Mouse (Mus musculus) left cerebral cortex, postnatal 14 days (tissue): ENCODE results near the gene Slc2a2. TPM values are rescaled to one million over a fixed set of nuclear protein-coding genes. Genes with fewer than 3 reads are reported as not detected.
A peak's percentile ranks its signal among the peaks of the same experiment; 100 is the strongest.
"Not testable (repeated sequence)": the region's sequence is repeated elsewhere in the genome, so short reads cannot be mapped to it uniquely, and the experiment has no call there.

Source experiments
- DNase-seq, 2 experiments: peaks; one replicate each; pipeline ENCODE4 v3.0.0; 2021 to 2022; ENCODE audit warnings: low spot score in 2 of 2, mixed read lengths in 1 of 2
- intact Hi-C: fragments of 180-260 bp; cut with DNase I; formaldehyde crosslinking; loops from one replicate; pipeline ENCODE4 v1.15.1; 2025
- total RNA-seq, 2 experiments: library from RNA; stranded (reverse); gene quantifications; 2 replicates each; pipeline ENCODE4 v1.2.3; 2021

The Slc2a2 gene
- total RNA-seq, 2 experiments from 2014 or later: not detected

- intact Hi-C loops: no loop called here
- no peak for DNase-seq
Measured at GRCm38 (mm10) chr3:28723534-28723933, 25.8 kb downstream of the Slc2a2 start.

GRCm38 (mm10) chr3:28725203-28725602 lies 27.5 kb downstream of the Slc2a2 start:
- DNase-seq: no peak
- intact Hi-C loops: no loop called here

GRCm38 (mm10) chr3:28726356-28726755 lies 28.7 kb downstream of the Slc2a2 start:
- intact Hi-C loops: no loop called here
- no peak for DNase-seq

GRCm38 (mm10) chr3:28734712-28735111 lies 37.0 kb downstream of the Slc2a2 start:
- no peak for DNase-seq
- intact Hi-C loops: no loop called here

- no peak for DNase-seq
- intact Hi-C loops: no loop called here
Measured at GRCm38 (mm10) chr3:28736981-28737380, 39.3 kb downstream of the Slc2a2 start.

- intact Hi-C loops: loop anchor here (10.0 kb wide), 2 partner anchors 176 to 756 kb away; no protein-coding TSS in a partner anchor
- no peak for DNase-seq
Measured at GRCm38 (mm10) chr3:28740353-28740752, 42.6 kb downstream of the Slc2a2 start.

- DNase-seq: no peak
- intact Hi-C loops: loop anchor here (10.0 kb wide), 2 partner anchors 178 to 758 kb away; no protein-coding TSS in a partner anchor
Measured at GRCm38 (mm10) chr3:28743251-28743650, 45.5 kb downstream of the Slc2a2 start.

- intact Hi-C loops: loop anchor here (5.0 to 10.0 kb wide), 3 partner anchors 181 to 761 kb away; no protein-coding TSS in a partner anchor
- DNase-seq: peak; percentile 89 to 90
Measured at GRCm38 (mm10) chr3:28745835-28746483, 48.3 kb downstream of the Slc2a2 start.

- intact Hi-C loops: loop anchor here (5.0 to 10.0 kb wide), 3 partner anchors 183 to 763 kb away; no protein-coding TSS in a partner anchor
- DNase-seq: no peak
Measured at GRCm38 (mm10) chr3:28748151-28748550, 50.4 kb downstream of the Slc2a2 start.

GRCm38 (mm10) chr3:28748956-28749355 lies 51.3 kb downstream of the Slc2a2 start:
- intact Hi-C loops: loop anchor here (5.0 to 10.0 kb wide), 3 partner anchors 184 to 764 kb away; no protein-coding TSS in a partner anchor
- no peak for DNase-seq

- intact Hi-C loops: no loop called here
- no peak for DNase-seq
Measured at GRCm38 (mm10) chr3:28755477-28755876, 57.8 kb downstream of the Slc2a2 start.

- intact Hi-C loops: no loop called here
- DNase-seq: no peak
Measured at GRCm38 (mm10) chr3:28761225-28761789, 63.6 kb downstream of the Slc2a2 start.

- intact Hi-C loops: no loop called here
- no peak for DNase-seq
Measured at GRCm38 (mm10) chr3:28766935-28767334, 69.2 kb downstream of the Slc2a2 start.

- intact Hi-C loops: no loop called here
- DNase-seq: no peak
Measured at GRCm38 (mm10) chr3:28768222-28768621, 70.5 kb downstream of the Slc2a2 start.

- intact Hi-C loops, DNase-seq: not testable (repeated sequence)
Measured at GRCm38 (mm10) chr3:28772919-28773318, 75.2 kb downstream of the Slc2a2 start.

GRCm38 (mm10) chr3:28775361-28775760 lies 77.7 kb downstream of the Slc2a2 start:
- no peak for DNase-seq
- intact Hi-C loops: no loop called here

GRCm38 (mm10) chr3:28775958-28776357 lies 78.3 kb downstream of the Slc2a2 start:
- intact Hi-C loops: no loop called here
- DNase-seq: no peak

- no peak for DNase-seq
- intact Hi-C loops: no loop called here
Measured at GRCm38 (mm10) chr3:28776491-28776890, 78.8 kb downstream of the Slc2a2 start.

GRCm38 (mm10) chr3:28780511-28780910 lies 82.8 kb downstream of the Slc2a2 start:
- intact Hi-C loops: no loop called here

More at GRCm38 (mm10) chr3:28780511-28780910, 82.8 kb downstream of the Slc2a2 start:
- DNase-seq: peak in 1 of 2 experiments; percentile 5
